Comparison of ENCODE assay signal across 8 mouse cellular contexts in the genomic region with DNA sequence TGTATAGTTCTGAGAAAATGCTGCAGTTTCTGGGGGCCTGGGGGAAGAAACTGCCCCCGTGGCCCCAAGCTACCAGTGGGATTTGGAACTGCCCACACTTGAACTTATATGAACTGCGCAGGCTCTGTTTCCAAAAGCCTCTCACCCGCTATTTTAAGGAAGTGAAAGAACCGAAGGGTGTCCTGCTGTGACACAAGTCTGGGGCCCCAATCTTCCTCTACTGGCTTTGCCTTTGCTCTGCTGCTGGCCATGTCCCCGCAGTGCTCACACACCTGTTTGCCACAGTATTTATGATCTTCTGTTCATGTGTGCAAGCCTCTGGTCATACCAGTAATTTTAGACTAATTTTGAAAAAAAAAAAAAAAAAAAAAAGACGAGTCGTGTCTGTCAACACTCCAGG. TPM values are rescaled to one million over a fixed set of nuclear protein-coding genes. Genes with fewer than 3 reads are reported as not detected.
DNase-seq lines count a peak whose midpoint lies in the region; ATAC-seq and TF ChIP-seq lines count a peak whose summit lies in the region.

No protein-coding gene starts in this region.

- peak; percentile 96 for DNase-seq in heart, adult 11 months
- DNase-seq in heart, postnatal 25 days (ENCODE audit: low spot score) = no peak
- no peak for DNase-seq in embryonic facial prominence, embryonic 11.5 days (ENCODE audit: low spot score)
- no peak for DNase-seq in hindbrain, postnatal 0 days (ENCODE audit: low spot score)
- DNase-seq in stomach, postnatal 0 days (ENCODE audit: low spot score) = no peak
- DNase-seq in left cerebral cortex, postnatal 36 days (ENCODE audit: low spot score in 2 of 2) = no peak
- no peak for DNase-seq in right cerebral cortex, adult 18-20 months

- no peaks in the 10 kb centered on the region for H3K36me3 ChIP-seq in embryonic facial prominence, embryonic 11.5 days (replicated peaks; ENCODE audit: control insufficient read depth, insufficient read depth, low read depth, low read length)
- no peaks in the 10 kb centered on the region for H3K36me3 ChIP-seq in hindbrain, postnatal 0 days (ENCODE audit: insufficient read depth, low read length)
- H3K36me3 ChIP-seq in megakaryocyte, embryonic 14.5 days (replicated peaks; ENCODE audit: low read length) = no peaks in the 10 kb centered on the region
- H3K36me3 ChIP-seq in stomach, postnatal 0 days (ENCODE audit: control insufficient read depth, insufficient read depth, low read length) = no peaks in the 10 kb centered on the region

- no peak for TF ChIP-seq EP300 in stomach, postnatal 0 days (optimal IDR thresholded peaks at IDR 0.05)

- no peaks in the 10 kb centered on the region for H3K4me1 ChIP-seq in embryonic facial prominence, embryonic 11.5 days (ENCODE audit: control insufficient read depth, insufficient read depth, low read length)
- H3K4me1 ChIP-seq in hindbrain, postnatal 0 days (ENCODE audit: insufficient read depth, low read length) = peaks cover 8% of the 10 kb centered on the region; the same call in 1 of the 2 replicates
- H3K4me1 ChIP-seq in megakaryocyte, embryonic 14.5 days = peaks cover 23% of the 10 kb centered on the region
- peaks cover 3% of the 10 kb centered on the region; the same call in 1 of the 2 replicates for H3K4me1 ChIP-seq in stomach, postnatal 0 days (replicated peaks; ENCODE audit: control insufficient read depth, insufficient read depth)

- no peak for ATAC-seq in embryonic facial prominence, embryonic 11.5 days (replicated peaks; ENCODE audit: insufficient number of reproducible peaks, low FRiP score, low TSS enrichment, low read depth)
- no peak for ATAC-seq in hindbrain, postnatal 0 days
- no peak for ATAC-seq in stomach, postnatal 0 days (ENCODE audit: low FRiP score, low TSS enrichment)

- peak overlapping the region; percentile 77; the same call in 1 of the 2 replicates for H3K4me2 ChIP-seq in embryonic facial prominence, embryonic 11.5 days (ENCODE audit: low read depth, low read length)
- peak overlapping the region; percentile 96 for H3K4me2 ChIP-seq in hindbrain, postnatal 0 days (ENCODE audit: low read depth, low read length)
- peak overlapping the region; percentile 94; the same call in 1 of the 2 replicates for H3K4me2 ChIP-seq in stomach, postnatal 0 days (replicated peaks; ENCODE audit: low read depth)

- no peak for TF ChIP-seq CTCF in hindbrain, postnatal 0 days (IDR thresholded peaks at IDR 0.05; ENCODE audit: low read depth)
- no peak for TF ChIP-seq CTCF in stomach, postnatal 0 days (IDR thresholded peaks at IDR 0.05; ENCODE audit: low read depth)

- no peak overlapping the region for H3K4me3 ChIP-seq in embryonic facial prominence, embryonic 11.5 days (ENCODE audit: low read depth, low read length)
- H3K4me3 ChIP-seq in hindbrain, postnatal 0 days (ENCODE audit: low read length) = peak overlapping the region; percentile 59; the same call in 1 of the 2 replicates
- H3K4me3 ChIP-seq in megakaryocyte, embryonic 14.5 days (replicated peaks) = peak overlapping the region; percentile 91
- H3K4me3 ChIP-seq in stomach, postnatal 0 days (ENCODE audit: low read depth, low read length) = no peak overlapping the region

- no peaks in the 10 kb centered on the region for H3K9me3 ChIP-seq in embryonic facial prominence, embryonic 11.5 days (replicated peaks; ENCODE audit: control insufficient read depth, low read length)
- H3K9me3 ChIP-seq in hindbrain, postnatal 0 days (ENCODE audit: low read length) = no peaks in the 10 kb centered on the region
- no peaks in the 10 kb centered on the region for H3K9me3 ChIP-seq in megakaryocyte, embryonic 14.5 days
- no peaks in the 10 kb centered on the region for H3K9me3 ChIP-seq in stomach, postnatal 0 days (ENCODE audit: control insufficient read depth, low read length)

- H3K27me3 ChIP-seq in embryonic facial prominence, embryonic 11.5 days (ENCODE audit: control insufficient read depth, insufficient read depth, low read length) = no peaks in the 10 kb centered on the region
- H3K27me3 ChIP-seq in hindbrain, postnatal 0 days (ENCODE audit: insufficient read depth, low read length) = no peaks in the 10 kb centered on the region
- peaks cover 2% of the 10 kb centered on the region for H3K27me3 ChIP-seq in megakaryocyte, embryonic 14.5 days (replicated peaks)
- H3K27me3 ChIP-seq in stomach, postnatal 0 days (ENCODE audit: control insufficient read depth, insufficient read depth, low read length) = no peaks in the 10 kb centered on the region

- 26% methylated on average over 7 of the region's 7 CpGs for WGBS in embryonic facial prominence, embryonic 11.5 days
- 35% methylated on average over 7 of the region's 7 CpGs for WGBS in hindbrain, postnatal 0 days
- WGBS in stomach, postnatal 0 days = 38% methylated on average over 7 of the region's 7 CpGs

- H3K27ac ChIP-seq in embryonic facial prominence, embryonic 11.5 days (replicated peaks; ENCODE audit: low read depth, low read length) = no peak overlapping the region
- H3K27ac ChIP-seq in hindbrain, postnatal 0 days = no peak overlapping the region
- no peak overlapping the region for H3K27ac ChIP-seq in stomach, postnatal 0 days (replicated peaks)

- no peak overlapping the region for H3K9ac ChIP-seq in embryonic facial prominence, embryonic 11.5 days (replicated peaks; ENCODE audit: low read length)
- H3K9ac ChIP-seq in hindbrain, postnatal 0 days (replicated peaks; ENCODE audit: low read length) = no peak overlapping the region
- no peak overlapping the region for H3K9ac ChIP-seq in stomach, postnatal 0 days (ENCODE audit: low read length)

- intact Hi-C loops in heart, postnatal 25 days (cut with DNase I) = loop anchor here (5.0 kb wide), 1 partner anchor 68 kb away; no protein-coding TSS in a partner anchor
- intact Hi-C loops in left cerebral cortex, postnatal 36 days (cut with DNase I) = no loop called here

RNA-seq across cellular contexts. Expression of gene Ppfibp2, which starts 1.1 kb away (rescaled TPM):
- 10 to 100 TPM; 20.4 to 20.9 TPM for total RNA-seq in heart, postnatal 25 days (2021)
- 17.8 and 19.2 TPM in 2 replicates for polyA plus RNA-seq in embryonic facial prominence, embryonic 11.5 days (2014; fragmentation: Nextera tagmentation; extraction: Ambion mirVana)
- total RNA-seq in hindbrain, postnatal 0 days (2014; rRNA removed) = 3.0 and 3.4 TPM in 2 replicates
- 2.3 and 3.2 TPM in 2 replicates for polyA plus RNA-seq in hindbrain, postnatal 0 days (2015; fragmentation: Nextera tagmentation; extraction: Ambion mirVana)
- polyA plus RNA-seq in megakaryocyte, embryonic 14.5 days (2012; ENCODE audit: insufficient read depth, low replicate concordance) = 0.66 and 1.6 TPM in 2 replicates
- polyA plus RNA-seq in stomach, postnatal 0 days (2015; fragmentation: Nextera tagmentation; extraction: Ambion mirVana) = 17.8 and 19.2 TPM in 2 replicates
- total RNA-seq in left cerebral cortex, postnatal 36 days (2021) = 1 to 10 TPM; 5.2 to 7.0 TPM

RNA-seq across cellular contexts. Expression of gene Olfml1, which starts 26.7 kb away (rescaled TPM):
- 1 to 10 TPM; 5.2 to 5.4 TPM for total RNA-seq in heart, postnatal 25 days (2021)
- 21.5 and 23.8 TPM in 2 replicates for polyA plus RNA-seq in embryonic facial prominence, embryonic 11.5 days (2014; fragmentation: Nextera tagmentation; extraction: Ambion mirVana)
- total RNA-seq in hindbrain, postnatal 0 days (2014; rRNA removed) = 4.2 and 5.5 TPM in 2 replicates
- polyA plus RNA-seq in hindbrain, postnatal 0 days (2015; fragmentation: Nextera tagmentation; extraction: Ambion mirVana) = 5.8 and 6.0 TPM in 2 replicates
- not detected in 2 replicates for polyA plus RNA-seq in megakaryocyte, embryonic 14.5 days (2012; ENCODE audit: insufficient read depth, low replicate concordance)
- 10.2 and 11.0 TPM in 2 replicates for polyA plus RNA-seq in stomach, postnatal 0 days (2015; fragmentation: Nextera tagmentation; extraction: Ambion mirVana)
- total RNA-seq in left cerebral cortex, postnatal 36 days (2021) = 10 to 100 TPM in 1 of 2 experiments, 1 to 10 TPM in 1; 9.2 to 11.2 TPM

RNA-seq across cellular contexts. Expression of gene 5330417H12Rik, which starts 31.1 kb away (rescaled TPM):
- not detected for total RNA-seq in heart, postnatal 25 days (2021)
- not detected in 2 replicates for polyA plus RNA-seq in embryonic facial prominence, embryonic 11.5 days (2014; fragmentation: Nextera tagmentation; extraction: Ambion mirVana)
- total RNA-seq in hindbrain, postnatal 0 days (2014; rRNA removed) = not detected in 2 replicates
- polyA plus RNA-seq in hindbrain, postnatal 0 days (2015; fragmentation: Nextera tagmentation; extraction: Ambion mirVana) = not detected in 2 replicates
- not detected in 2 replicates for polyA plus RNA-seq in megakaryocyte, embryonic 14.5 days (2012; ENCODE audit: insufficient read depth, low replicate concordance)
- polyA plus RNA-seq in stomach, postnatal 0 days (2015; fragmentation: Nextera tagmentation; extraction: Ambion mirVana) = not detected in 2 replicates
- total RNA-seq in left cerebral cortex, postnatal 36 days (2021) = not detected

Comparison
In these comparisons a context has a peak if more than half of its experiments do, and no peak if none do; other contexts are left out.
1. H3K4me3 ChIP-seq: peak in hindbrain, postnatal 0 days (single experiment) and megakaryocyte, embryonic 14.5 days (single experiment); none in embryonic facial prominence, embryonic 11.5 days (single experiment) and stomach, postnatal 0 days (single experiment).
2. Peak in every context shown above with its lines, with median percentiles within 50 percentile points of each other: H3K4me2 ChIP-seq.